Mouse (Mus musculus) lung, postnatal 0 days (tissue): ENCODE results near the gene Gmip. TPM values are rescaled to one million over a fixed set of nuclear protein-coding genes. Genes with fewer than 3 reads are reported as not detected.

Source experiments
- ATAC-seq: fragments of 200-750 bp; cut with Nextera tagmentation; 2 replicates; pipeline ENCODE4 v1.8.0; 2017; ENCODE audit warnings: moderate library complexity
- DNase-seq: peaks from one replicate; pipeline ENCODE4 v3.0.0-alpha.2; 2016; ENCODE audit warnings: low spot score
- H3K27ac ChIP-seq: fragments of 300-500 bp; sonication (generic); 2 replicates; pipeline ENCODE4 v1.5.1; 2014; ENCODE audit warnings: antibody characterized with exemption, mild to moderate bottlenecking, low read length, mixed read lengths
- H3K27me3 ChIP-seq: fragments of 300-500 bp; sonication (generic); replicated peaks from 2 replicates; pipeline ENCODE4 v1.6.1; 2014; ENCODE audit warnings: low read length, mixed read lengths; ENCODE audit not compliant: insufficient read depth
- H3K36me3 ChIP-seq: fragments of 300-500 bp; sonication (generic); 2 replicates; pipeline ENCODE4 v1.6.1; 2014; ENCODE audit warnings: low read length, mixed read lengths; ENCODE audit not compliant: insufficient read depth
- H3K4me1 ChIP-seq: fragments of 300-500 bp; sonication (generic); 2 replicates; pipeline ENCODE4 v1.6.1; 2014; ENCODE audit warnings: antibody characterized with exemption, low read depth, low read length, mixed read lengths; ENCODE audit not compliant: insufficient read depth
- H3K4me2 ChIP-seq: fragments of 300-500 bp; sonication (generic); replicated peaks from 2 replicates; pipeline ENCODE4 v1.6.1; 2014; ENCODE audit warnings: low read depth, mild to moderate bottlenecking, low read length, moderate library complexity, mixed read lengths
- H3K4me3 ChIP-seq: fragments of 300-500 bp; sonication (generic); 2 replicates; pipeline ENCODE4 v1.5.1; 2014; ENCODE audit warnings: low read depth, low read length
- H3K9ac ChIP-seq: fragments of 300-500 bp; sonication (generic); replicated peaks from 2 replicates; pipeline ENCODE4 v1.6.1; 2014; ENCODE audit warnings: low read depth, mild to moderate bottlenecking
- H3K9me3 ChIP-seq: fragments of 300-500 bp; sonication (generic); 2 replicates; pipeline ENCODE4 v1.6.1; 2016; ENCODE audit warnings: low read length, mixed read lengths
- CTCF ChIP-seq: IDR thresholded peaks from 2 replicates; pipeline ENCODE4 v1.5.1; 2016; ENCODE audit warnings: antibody characterized with exemption, mild to moderate bottlenecking
- EP300 ChIP-seq: IDR thresholded peaks from 2 replicates; pipeline ENCODE4 v1.6.1; 2016; ENCODE audit warnings: antibody characterized with exemption, mild to moderate bottlenecking, control low read depth
- WGBS: fragments of 180-500 bp; shearing (Covaris S2); extraction: QIAGEN DNeasy Blood & Tissue Kit; methylation state at CpG from one replicate; pipeline ENCODE4 v1.1.7; 2014; 5-methylcytosine and 5-hydroxymethylcytosine counted together
- polyA plus RNA-seq: library from polyadenylated mRNA; unstranded; fragments of >200 nt; fragmentation: Nextera tagmentation; extraction: Ambion mirVana; gene quantifications from 2 replicates; pipeline ENCODE4 v1.2.1, GENCODE M21; 2015

Gmip gene
- polyA plus RNA-seq, 1 experiment from 2014 or later, result 8.4 TPM

GRCm38 (mm10) chr8:69801796-69802195 is 6.7 kb upstream of the Gmip start:
- peaks cover 70% of the 10 kb centered on the region for H3K36me3 ChIP-seq
- no peaks in the 10 kb centered on the region for H3K27me3 ChIP-seq
- H3K4me2 ChIP-seq, result no peak overlapping the region
- no peak overlapping the region for H3K27ac ChIP-seq
- ATAC-seq (no peak), DNase-seq (no peak)
- no peaks in the 10 kb centered on the region for H3K9me3 ChIP-seq
- no peak overlapping the region for H3K9ac ChIP-seq
- TF ChIP-seq CTCF (no peak), EP300 (no peak)
- no peak overlapping the region for H3K4me3 ChIP-seq
- no peaks in the 10 kb centered on the region for H3K4me1 ChIP-seq
- 98% methylated on average over 4 of the region's 4 CpGs for WGBS

DNA sequence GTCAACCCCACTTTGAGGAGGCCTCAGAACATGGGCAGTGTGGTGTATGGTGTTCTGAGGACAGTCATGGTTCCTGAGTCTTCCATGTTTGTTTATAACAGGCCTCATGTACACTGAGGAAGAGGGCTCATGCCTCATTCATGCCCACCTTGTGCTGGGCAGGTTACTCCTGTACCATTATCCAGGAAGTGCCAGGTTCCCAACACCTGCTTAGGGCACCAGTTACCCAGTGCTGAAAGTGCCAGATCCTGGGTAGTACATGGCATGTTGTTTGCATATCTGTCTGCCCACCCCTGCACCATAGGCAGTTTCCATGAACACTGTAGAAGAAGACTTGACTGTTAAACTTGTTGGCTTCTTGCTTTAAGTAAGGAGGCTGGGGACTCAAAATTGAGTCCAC is 6.3 kb upstream of the Gmip start:
- no peaks in the 10 kb centered on the region for H3K4me1 ChIP-seq
- no peaks in the 10 kb centered on the region for H3K9me3 ChIP-seq
- TF ChIP-seq CTCF (no peak), EP300 (no peak)
- no peak for DNase-seq
- no peaks in the 10 kb centered on the region for H3K27me3 ChIP-seq
- H3K4me2 ChIP-seq, result no peak overlapping the region
- no peak overlapping the region for H3K27ac ChIP-seq
- no peak overlapping the region for H3K4me3 ChIP-seq
- no peak for ATAC-seq
- H3K36me3 ChIP-seq, result peaks cover 66% of the 10 kb centered on the region
- H3K9ac ChIP-seq, result no peak overlapping the region

DNA sequence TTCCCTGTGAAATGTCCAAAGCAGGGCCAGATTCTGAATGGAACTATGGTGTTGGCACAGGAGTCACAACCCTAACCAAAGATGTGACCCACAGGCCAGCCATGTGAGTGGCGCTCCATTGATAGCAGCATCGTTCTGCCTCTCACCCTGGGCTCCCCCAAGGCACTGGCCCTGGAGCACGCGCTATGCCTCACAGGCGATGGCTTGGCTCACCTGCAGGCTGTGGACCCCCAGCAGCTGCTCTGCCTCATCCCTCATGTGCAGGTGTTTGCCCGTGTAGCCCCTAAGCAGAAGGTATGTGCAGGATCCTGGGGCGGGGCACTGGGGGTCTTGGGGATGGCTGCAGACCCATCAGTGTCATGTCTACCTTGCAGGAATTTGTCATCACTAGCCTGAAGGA is 5.1 kb upstream of the Gmip start:
- 92% methylated on average over 7 of the region's 7 CpGs for WGBS
- Histone ChIP-seq H3K36me3 (peaks cover 54% of the 10 kb centered on the region), H3K27me3 (no peaks in the 10 kb centered on the region), H3K4me3 (no peak overlapping the region), H3K9me3 (no peaks in the 10 kb centered on the region), H3K27ac (no peak overlapping the region), H3K4me1 (no peaks in the 10 kb centered on the region), H3K4me2 (no peak overlapping the region), H3K9ac (no peak overlapping the region)
- ATAC-seq (no peak), DNase-seq (no peak)
- TF ChIP-seq EP300 (no peak), CTCF (no peak)

GRCm38 (mm10) chr8:69804537-69804936 is 3.9 kb upstream of the Gmip start:
- Histone ChIP-seq H3K36me3 (peaks cover 44% of the 10 kb centered on the region), H3K9ac (no peak overlapping the region), H3K4me3 (no peak overlapping the region), H3K27me3 (no peaks in the 10 kb centered on the region), H3K27ac (no peak overlapping the region), H3K9me3 (no peaks in the 10 kb centered on the region), H3K4me1 (no peaks in the 10 kb centered on the region), H3K4me2 (no peak overlapping the region)
- ATAC-seq (no peak), DNase-seq (no peak)
- TF ChIP-seq CTCF (no peak), EP300 (no peak)
- WGBS, result 93% methylated on average over 6 of the region's 6 CpGs

DNA sequence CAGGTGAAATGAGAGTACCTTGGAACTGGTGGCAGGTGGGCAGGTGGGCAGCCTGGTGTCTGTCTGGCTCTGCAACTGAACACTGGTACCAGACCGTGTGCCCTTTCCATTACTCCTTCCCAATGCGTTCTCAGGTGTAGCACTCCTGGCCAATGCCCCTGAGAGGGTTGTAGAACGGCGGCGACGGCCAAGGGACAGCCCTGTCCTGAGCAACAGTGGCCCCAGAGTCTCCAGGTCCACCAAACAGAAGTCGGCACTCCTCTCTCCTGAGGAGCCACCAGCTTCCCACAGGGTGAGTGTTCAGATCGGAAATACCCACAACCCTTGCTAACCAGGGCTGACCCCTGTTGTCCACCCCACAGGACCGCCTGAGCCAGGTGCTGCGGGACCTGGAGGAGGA is 3.4 kb upstream of the Gmip start:
- Histone ChIP-seq H3K9ac (no peak overlapping the region), H3K4me2 (no peak overlapping the region), H3K4me1 (no peaks in the 10 kb centered on the region), H3K4me3 (no peak overlapping the region), H3K36me3 (peaks cover 38% of the 10 kb centered on the region), H3K27me3 (no peaks in the 10 kb centered on the region), H3K27ac (no peak overlapping the region), H3K9me3 (no peaks in the 10 kb centered on the region)
- no peak for TF ChIP-seq CTCF
- TF ChIP-seq EP300, result no peak
- ATAC-seq, result no peak
- WGBS, result 94% methylated on average over 10 of the region's 10 CpGs
- no peak for DNase-seq

DNA sequence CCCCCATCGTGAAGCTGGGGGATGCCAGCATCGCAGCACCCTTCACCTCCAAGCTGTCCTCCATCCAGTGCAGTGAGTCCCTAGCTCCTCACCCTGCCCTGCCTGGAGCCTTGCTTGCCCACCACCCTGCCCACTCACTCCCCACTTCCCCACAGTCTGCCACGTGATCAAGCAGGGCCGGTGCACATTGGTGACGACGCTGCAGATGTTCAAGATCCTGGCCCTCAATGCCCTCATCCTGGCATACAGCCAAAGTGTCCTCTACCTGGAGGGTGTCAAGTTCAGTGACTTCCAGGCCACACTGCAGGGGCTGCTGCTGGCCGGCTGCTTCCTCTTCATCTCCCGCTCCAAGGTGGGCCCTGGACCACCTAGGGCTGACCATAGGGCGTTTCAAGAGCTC is 3.0 kb upstream of the Gmip start:
- no peak for DNase-seq
- peaks cover 34% of the 10 kb centered on the region for H3K36me3 ChIP-seq
- H3K27ac ChIP-seq, result no peak overlapping the region
- no peak overlapping the region for H3K4me2 ChIP-seq
- no peak for TF ChIP-seq CTCF
- no peak for TF ChIP-seq EP300
- H3K4me1 ChIP-seq, result no peaks in the 10 kb centered on the region
- H3K4me3 ChIP-seq, result no peak overlapping the region
- no peaks in the 10 kb centered on the region for H3K9me3 ChIP-seq
- H3K27me3 ChIP-seq, result no peaks in the 10 kb centered on the region
- WGBS, result 87% methylated on average over 8 of the region's 9 CpGs
- no peak for ATAC-seq
- H3K9ac ChIP-seq, result no peak overlapping the region

DNA sequence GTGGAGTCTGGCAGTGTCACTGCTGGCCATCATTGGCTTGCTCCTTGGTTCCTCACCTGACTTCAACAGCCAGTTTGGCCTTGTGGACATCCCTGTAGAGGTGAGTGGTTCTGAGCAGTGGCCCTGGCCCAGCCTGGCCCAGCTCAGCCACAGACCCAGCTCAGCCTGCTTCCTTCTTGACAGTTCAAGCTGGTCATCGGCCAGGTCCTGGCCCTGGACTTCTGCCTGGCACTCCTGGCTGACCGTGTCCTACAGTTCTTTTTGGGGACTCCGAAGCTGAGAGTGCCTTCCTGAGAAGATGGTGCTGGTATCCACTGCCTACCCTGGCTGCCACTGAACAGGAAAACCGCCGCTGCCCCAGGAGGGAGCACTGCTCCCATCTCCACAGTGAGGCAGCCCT is 1.2 kb upstream of the Gmip start:
- Histone ChIP-seq H3K36me3 (peaks cover 22% of the 10 kb centered on the region), H3K4me3 (no peak overlapping the region), H3K27me3 (no peaks in the 10 kb centered on the region), H3K27ac (no peak overlapping the region), H3K4me1 (no peaks in the 10 kb centered on the region), H3K9me3 (no peaks in the 10 kb centered on the region), H3K9ac (no peak overlapping the region), H3K4me2 (no peak overlapping the region)
- TF ChIP-seq EP300 (no peak), CTCF (no peak)
- ATAC-seq, result no peak
- no peak for DNase-seq
- 89% methylated on average over 5 of the region's 5 CpGs for WGBS
